Mouse (Mus musculus) layer of hippocampus, postnatal 36 days (tissue): ENCODE data around the gene Snx9. TPM values are rescaled to one million over a fixed set of nuclear protein-coding genes. Genes with fewer than 3 reads are reported as not detected.

Experiments used
- DNase-seq, 2 experiments: peaks; one replicate each; pipeline ENCODE4 v3.0.0; 2022
- total RNA-seq, 2 experiments: library from RNA; stranded (reverse); gene quantifications; 2 replicates each; pipeline ENCODE4 v1.2.3; 2021

Gene Snx9
- total RNA-seq, 2 experiments from 2014 or later, result 13.8 to 14.7 TPM

GRCm38 (mm10) chr17:5845376-5845775 is 4.2 kb downstream of the Snx9 start:
- DNase-seq, result no peak

DNA sequence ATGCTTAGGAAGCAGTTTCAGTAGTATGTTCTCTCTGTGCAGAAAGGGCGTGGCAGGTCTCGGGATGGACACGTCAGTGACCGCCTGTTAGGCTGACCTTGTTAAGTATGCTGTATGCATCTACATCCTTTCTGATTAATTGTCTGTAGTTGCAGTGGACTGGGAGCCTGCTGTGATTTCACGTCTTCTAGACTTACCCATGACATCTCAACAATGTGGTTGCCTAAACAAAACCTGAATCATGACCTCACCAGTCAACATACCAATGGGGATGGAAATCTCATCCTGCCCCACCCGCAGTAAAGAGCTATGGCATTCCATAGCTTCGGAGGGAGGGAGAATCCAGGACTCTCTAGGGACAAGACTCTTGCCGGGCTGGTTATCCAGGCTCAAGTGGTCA is 5.0 kb downstream of the Snx9 start:
- DNase-seq, result no peak

- no peak for DNase-seq
Measured at GRCm38 (mm10) chr17:5848706-5849415, 7.7 kb downstream of the Snx9 start.

DNA sequence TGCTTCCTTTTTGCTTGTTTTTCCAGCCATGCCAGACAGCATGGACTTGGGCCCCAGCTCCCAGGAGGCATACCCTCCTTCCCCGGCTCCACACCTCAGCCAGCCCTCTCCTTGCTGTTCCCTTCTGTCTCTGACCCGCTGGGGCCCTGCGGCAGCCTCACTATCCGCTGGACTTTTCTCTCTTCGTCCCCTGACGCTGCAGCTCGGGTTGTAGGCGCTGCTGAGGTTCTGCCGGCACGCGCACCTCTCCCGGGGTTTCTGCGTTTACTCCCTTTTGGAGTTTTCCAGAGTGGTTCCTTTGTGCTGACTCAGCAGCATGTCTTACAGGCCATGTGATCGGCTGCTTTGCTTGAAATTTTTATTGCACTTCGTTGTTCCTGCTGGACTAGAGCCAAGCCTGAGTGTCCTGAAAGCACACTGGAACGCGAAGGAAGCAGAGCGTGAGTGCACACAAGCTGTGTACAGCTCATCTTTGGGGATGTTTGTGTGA is 8.3 kb downstream of the Snx9 start:
- DNase-seq, result peak; percentile 59 to 61

DNA sequence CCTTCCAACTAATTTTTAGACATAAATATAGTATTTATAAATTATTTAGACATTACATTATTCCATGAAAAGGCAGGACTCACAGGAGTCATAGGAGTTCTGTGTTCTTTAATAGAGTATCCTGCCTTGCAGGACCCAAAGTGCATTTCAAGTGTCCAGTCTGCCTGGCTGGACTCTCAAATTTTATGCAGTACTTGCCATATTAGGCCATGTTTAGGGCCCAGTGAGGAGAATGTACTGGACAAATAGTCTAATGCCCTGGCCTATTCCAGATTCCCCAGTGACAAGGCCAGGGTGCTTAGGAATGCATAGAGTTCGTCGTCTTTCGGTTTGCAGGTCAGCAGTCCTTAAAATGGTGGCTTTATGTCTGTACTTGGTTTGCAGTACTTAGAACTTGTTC is 8.9 kb downstream of the Snx9 start:
- no peak for DNase-seq

DNA sequence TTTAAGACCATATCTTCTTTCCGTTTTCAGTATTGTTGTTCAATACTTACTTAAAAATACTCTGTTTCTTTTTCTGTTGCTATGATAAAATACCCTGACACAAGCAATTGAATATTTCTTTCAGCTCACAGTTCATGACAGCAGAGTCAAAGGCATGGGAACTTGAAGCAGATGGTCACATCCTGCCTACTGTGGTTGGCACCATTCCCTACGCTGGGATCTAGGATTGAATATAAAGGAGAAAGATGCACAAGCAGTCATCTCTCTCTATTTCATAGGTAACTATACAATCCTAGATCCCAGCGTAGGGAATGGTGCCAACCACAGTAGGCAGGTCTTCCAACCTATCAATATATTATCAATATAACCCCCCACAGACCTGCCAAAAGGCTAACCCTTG is 9.3 kb downstream of the Snx9 start:
- no peak for DNase-seq

DNA sequence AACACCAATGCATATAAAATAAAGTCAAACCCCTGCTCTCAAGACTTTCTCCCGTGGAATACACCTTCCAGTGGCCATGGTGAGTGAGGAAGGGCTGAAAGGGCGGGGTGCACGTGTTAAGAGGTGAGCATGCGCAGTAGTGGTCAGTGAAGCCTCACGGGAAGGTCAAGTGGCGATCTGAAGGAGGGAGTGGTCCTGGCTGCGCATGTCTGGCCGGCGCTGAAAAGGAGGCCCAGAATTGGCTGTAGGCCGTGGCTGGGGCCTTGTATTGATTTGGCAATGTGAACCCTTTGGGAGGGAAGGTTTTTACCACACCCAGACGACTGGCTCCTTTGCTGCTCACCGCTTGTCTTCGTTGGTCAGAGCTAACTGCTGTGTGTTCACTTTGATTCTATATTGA is 12.8 kb downstream of the Snx9 start:
- DNase-seq, result no peak

DNA sequence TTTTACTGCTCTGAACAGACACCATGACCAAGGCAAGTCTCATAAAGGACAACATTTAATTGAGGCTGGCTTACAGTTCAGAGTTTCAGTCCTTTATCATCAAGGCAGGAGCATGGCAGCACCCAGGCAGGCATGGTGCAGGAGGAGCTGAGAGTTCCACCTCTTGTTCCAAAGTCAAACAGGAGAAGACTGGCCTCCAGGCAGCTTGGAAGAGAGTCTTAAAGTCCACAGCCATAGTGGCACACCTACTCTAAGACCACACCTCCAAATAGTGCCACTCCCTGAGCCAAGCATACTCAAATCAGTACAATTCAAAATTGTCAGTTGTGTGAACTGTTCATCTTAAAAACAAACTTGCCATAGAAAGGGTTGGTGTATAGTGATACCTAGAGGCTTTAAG is 14.4 kb downstream of the Snx9 start:
- no peak for DNase-seq

DNA sequence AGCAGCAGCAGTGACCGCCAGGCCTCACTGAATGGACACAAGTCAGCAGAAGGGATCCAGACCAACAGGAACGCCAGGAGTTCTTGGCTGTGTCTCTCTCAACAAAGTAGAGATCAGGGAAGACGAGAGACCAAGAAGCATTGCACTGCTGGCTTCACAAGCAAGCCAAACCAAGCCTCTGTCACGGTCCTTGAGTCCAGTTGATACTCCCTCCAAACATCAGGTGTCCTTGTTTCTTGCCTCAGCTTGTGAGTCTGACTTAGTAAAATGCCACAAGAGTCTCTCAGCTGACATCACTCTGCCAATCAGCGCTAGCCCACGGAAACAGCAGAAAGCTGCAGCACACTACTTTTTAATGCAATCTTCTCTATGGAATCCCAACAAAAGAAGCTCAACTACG is 15.3 kb downstream of the Snx9 start:
- no peak for DNase-seq

- DNase-seq, result no peak
Measured at GRCm38 (mm10) chr17:5857206-5857605, 16.1 kb downstream of the Snx9 start.

- DNase-seq, result no peak
Measured at GRCm38 (mm10) chr17:5858209-5858608, 17.1 kb downstream of the Snx9 start.

DNA sequence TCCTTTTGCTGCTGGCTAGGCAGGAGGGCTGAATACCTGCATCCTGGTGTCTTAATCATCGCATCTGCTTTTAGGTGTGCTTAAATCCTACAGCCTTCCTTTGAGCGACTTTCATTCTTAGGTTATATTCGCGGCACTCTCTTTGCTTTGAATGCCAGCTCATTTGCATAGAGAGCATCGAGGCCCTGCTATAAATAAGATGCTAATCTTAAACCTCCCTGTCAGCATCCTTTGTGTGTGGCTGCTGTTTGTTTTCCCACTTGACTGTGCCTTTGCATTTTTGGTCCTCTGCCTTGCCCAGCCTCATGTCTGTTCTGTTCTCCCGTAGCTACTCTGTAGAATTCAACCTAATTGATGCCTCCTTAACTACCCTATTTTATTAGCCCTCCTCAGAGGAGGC is 21.2 kb downstream of the Snx9 start:
- DNase-seq, result no peak

- no peak for DNase-seq
Measured at GRCm38 (mm10) chr17:5862869-5863268, 21.7 kb downstream of the Snx9 start.

DNA sequence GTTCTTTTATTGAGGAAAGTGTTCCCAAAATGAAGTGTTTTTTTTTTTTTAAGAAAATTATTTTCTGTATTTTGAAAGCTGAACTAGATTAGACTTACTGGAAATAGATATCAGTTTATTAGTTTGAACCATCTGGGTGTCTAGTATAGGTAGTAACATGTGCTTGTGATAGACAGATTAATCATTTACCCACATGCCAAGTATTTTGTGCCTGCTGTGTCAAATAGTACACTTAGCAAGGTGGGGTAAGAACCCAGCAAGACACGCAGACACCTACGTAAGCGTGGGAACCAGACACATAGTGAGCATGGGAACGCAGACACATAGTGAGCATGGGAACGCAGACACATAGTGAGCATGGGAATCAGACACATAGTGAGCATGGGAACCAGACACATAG is 22.6 kb downstream of the Snx9 start:
- no peak for DNase-seq

DNA sequence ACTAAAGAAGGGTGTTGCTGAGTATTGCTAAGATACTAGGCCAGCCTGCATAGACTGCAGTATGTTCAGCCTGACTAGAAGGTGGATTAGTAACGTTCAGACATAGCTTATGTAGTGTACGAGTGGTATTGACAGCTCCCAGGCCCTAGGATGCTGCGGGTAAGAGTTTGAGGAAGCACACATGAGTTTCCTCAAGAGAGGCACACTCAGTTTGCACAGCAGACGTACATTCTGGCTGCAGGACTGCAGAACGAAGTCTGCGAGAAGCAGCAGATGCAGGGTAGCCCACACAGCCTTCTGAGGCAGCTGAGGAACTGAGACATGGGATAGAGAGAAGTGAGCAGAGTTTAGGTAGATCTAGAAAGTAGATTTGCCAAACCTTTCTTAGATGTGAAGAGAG is 26.3 kb downstream of the Snx9 start:
- no peak for DNase-seq

- no peak for DNase-seq
Measured at GRCm38 (mm10) chr17:5868319-5869031, 27.3 kb downstream of the Snx9 start.

- no peak for DNase-seq
Measured at GRCm38 (mm10) chr17:5869461-5869860, 28.3 kb downstream of the Snx9 start.

GRCm38 (mm10) chr17:5870002-5870401 is 28.9 kb downstream of the Snx9 start:
- DNase-seq, result no peak

- no peak for DNase-seq
Measured at GRCm38 (mm10) chr17:5870696-5871095, 29.6 kb downstream of the Snx9 start.

DNA sequence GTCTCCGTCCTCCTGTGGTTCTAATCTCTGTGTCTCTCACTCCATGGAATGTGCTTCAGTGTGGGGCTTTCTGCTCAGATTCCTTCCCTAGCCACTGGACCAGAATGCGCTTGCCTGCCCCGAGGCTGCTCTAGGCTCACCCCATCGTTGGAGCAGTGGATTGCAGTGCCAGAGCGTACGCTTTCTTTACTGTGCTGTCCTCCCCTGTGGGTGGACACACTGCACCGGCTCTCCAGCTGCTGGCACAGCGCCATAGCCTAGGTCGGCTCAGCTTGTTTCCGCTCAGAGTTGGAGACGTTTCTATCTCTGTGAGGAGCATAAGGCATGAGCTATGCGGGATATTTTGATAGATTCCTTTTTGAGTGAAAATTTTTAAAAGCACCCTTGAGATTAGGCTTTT is 31.4 kb downstream of the Snx9 start:
- no peak for DNase-seq

- DNase-seq, result no peak
Measured at GRCm38 (mm10) chr17:5874565-5874964, 33.4 kb downstream of the Snx9 start.

GRCm38 (mm10) chr17:5877611-5878157 is 36.6 kb downstream of the Snx9 start:
- DNase-seq, result no peak

GRCm38 (mm10) chr17:5878878-5879277 is 37.7 kb downstream of the Snx9 start:
- no peak for DNase-seq

DNA sequence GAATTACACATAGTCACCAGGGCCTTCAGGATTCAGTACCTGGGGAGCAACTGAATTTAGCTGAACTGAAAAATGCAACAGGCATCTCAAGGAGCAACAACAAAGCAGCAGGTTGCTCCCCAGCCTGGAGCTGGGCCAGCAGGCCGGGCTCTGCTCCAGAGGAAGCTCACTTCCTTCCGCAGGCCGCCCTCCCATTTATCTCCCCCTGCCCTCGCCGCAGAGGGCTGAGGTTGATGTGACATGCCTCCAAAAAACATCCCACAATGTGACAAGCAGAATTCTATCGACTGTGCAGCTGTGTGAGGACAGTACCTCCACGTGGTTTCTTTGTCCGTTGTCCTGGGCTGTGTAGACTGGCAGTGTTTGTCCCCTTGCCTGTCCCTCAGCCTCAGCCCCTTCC is 44.3 kb downstream of the Snx9 start:
- DNase-seq, result peak in 1 of 2 experiments; percentile 41
